Mouse (Mus musculus): ENCODE results near the gene Nodal. TPM values are rescaled to one million over a fixed set of nuclear protein-coding genes. Genes with fewer than 3 reads are reported as not detected.

The Nodal gene
- polyA plus RNA-seq, 1 experiment: 0.97 TPM

DNA sequence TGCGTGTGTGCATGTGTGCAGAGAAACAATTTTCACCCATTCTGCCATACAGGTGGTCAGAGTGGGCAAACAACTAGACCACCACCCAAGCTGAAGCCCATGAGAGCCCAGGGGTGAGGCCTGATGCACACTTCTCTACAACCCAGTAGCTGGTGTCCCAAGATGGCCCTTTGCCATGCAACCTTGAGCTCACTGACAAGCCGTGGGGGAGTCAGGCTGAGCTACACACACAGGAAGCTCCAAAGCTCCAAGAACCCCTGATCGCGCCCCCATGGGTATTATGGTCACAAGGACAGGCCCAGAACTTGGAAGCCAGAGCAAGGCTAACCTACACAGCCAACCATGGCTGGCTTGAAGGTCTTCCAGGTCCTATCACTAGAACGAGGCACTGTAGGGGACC is 39.7 kb upstream of the Nodal start:
- Histone ChIP-seq H3K4me1 (ENCODE audit: control insufficient read depth, insufficient read depth, low read length) (peaks cover 28% of the 10 kb centered on the region), H3K27ac (ENCODE audit: insufficient read depth, low read length) (no peak overlapping the region), H3K4me3 (replicated peaks; ENCODE audit: insufficient read depth, low read depth, low read length) (no peak overlapping the region), H3K27me3 (ENCODE audit: control insufficient read depth, insufficient read depth, low read length) (no peaks in the 10 kb centered on the region)
- 87% methylated on average over 5 of the region's 5 CpGs for WGBS
- no peak for DNase-seq
- no peak for TF ChIP-seq CTCF (IDR thresholded peaks at IDR 0.05; ENCODE audit: borderline replicate concordance, insufficient read depth, low read depth, low read length)
- TF ChIP-seq POLR2A (IDR thresholded peaks at IDR 0.05; ENCODE audit: borderline replicate concordance, insufficient read depth, low read length): no peak

DNA sequence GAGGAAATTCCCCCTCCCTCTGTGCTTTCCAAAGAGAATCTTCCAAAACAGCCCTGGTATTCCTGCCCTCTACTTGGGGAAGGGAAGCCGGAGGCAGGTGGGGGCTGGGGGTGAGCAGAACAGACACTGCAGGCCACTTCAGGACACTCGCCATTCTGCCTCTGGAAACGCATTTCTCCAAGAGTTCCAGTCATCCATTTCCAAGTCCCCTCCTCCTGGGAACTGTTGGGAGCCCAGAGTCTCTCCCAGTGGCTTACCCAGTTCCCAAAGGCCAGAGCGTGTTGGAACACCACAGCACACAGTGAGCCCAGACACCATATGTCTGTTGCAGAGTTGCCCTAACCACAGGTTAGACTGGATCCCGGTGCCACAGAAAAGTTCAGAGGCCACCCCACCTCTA is 39.1 kb upstream of the Nodal start:
- Histone ChIP-seq H3K4me1 (ENCODE audit: control insufficient read depth, insufficient read depth, low read length) (peaks cover 25% of the 10 kb centered on the region), H3K27ac (ENCODE audit: insufficient read depth, low read length) (no peak overlapping the region), H3K27me3 (ENCODE audit: control insufficient read depth, insufficient read depth, low read length) (no peaks in the 10 kb centered on the region), H3K4me3 (replicated peaks; ENCODE audit: insufficient read depth, low read depth, low read length) (no peak overlapping the region)
- no peak for DNase-seq
- 76% methylated on average over 5 of the region's 5 CpGs for WGBS
- no peak for TF ChIP-seq CTCF (IDR thresholded peaks at IDR 0.05; ENCODE audit: borderline replicate concordance, insufficient read depth, low read depth, low read length)
- no peak for TF ChIP-seq POLR2A (IDR thresholded peaks at IDR 0.05; ENCODE audit: borderline replicate concordance, insufficient read depth, low read length)

DNA sequence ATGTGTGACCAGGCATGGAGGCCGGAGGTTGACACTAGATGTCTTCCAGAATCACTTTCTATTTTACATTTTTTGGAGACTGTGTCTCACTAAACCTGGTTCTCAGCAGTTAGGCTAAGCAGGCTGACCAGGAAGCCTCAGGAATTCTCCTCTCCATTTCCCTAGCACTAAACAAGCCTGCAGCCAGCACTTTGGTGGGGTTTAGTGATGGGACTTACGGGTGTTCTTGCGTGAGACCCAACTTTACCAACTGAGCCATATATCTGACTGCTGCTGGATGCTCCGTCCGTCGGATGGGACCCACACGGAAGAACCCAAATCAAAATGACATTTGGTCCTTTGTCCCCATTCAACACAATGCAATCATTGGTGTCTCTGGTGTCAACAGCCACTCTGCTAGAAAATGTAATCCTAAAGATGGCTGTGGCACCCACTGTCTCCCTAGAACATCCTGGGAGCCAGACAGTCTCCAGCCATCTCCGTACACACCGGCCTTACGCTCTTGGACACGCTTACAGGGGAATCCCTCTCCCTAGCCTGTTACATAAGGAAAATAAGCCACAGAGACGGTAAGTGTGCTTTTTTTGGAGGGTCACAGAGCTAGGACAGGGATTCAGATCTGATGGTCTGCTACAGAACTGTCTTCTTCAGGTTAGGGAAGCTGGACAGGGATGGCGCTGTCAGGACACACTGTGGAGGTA is 38.3 kb upstream of the Nodal start:
- Histone ChIP-seq H3K27ac (ENCODE audit: insufficient read depth, low read length) (peak overlapping the region; percentile 28; the same call in 1 of the 2 replicates), H3K4me3 (replicated peaks; ENCODE audit: insufficient read depth, low read depth, low read length) (no peak overlapping the region), H3K4me1 (ENCODE audit: control insufficient read depth, insufficient read depth, low read length) (peaks cover 29% of the 10 kb centered on the region), H3K27me3 (ENCODE audit: control insufficient read depth, insufficient read depth, low read length) (no peaks in the 10 kb centered on the region)
- 86% methylated on average over 13 of the region's 13 CpGs for WGBS
- TF ChIP-seq POLR2A (IDR thresholded peaks at IDR 0.05; ENCODE audit: borderline replicate concordance, insufficient read depth, low read length) (no peak), CTCF (IDR thresholded peaks at IDR 0.05; ENCODE audit: borderline replicate concordance, insufficient read depth, low read depth, low read length) (no peak)
- DNase-seq: no peak

DNA sequence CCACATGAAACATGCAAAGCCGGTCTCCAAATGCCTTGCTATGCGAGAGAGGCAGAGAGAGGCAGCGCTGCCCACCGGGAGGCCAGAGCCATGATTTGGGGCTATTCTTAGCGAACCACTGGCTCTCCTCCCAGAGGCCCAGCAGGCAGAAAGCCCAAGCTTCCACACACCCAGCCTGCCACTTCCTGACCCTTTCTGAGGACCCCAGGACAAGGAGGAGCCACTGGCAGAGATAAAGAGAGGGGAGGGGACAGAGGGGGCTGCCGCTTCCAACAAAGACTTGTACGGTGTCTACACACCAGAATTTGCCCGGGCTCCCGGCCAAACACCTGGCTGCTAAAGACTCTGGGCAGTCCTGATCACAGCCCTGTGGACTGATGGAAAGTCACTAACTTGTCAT is 37.6 kb upstream of the Nodal start:
- peaks cover 22% of the 10 kb centered on the region for H3K4me1 ChIP-seq (ENCODE audit: control insufficient read depth, insufficient read depth, low read length)
- no peaks in the 10 kb centered on the region for H3K27me3 ChIP-seq (ENCODE audit: control insufficient read depth, insufficient read depth, low read length)
- H3K27ac ChIP-seq (ENCODE audit: insufficient read depth, low read length): 0 out of 2 replicates have a peak overlapping the region, but pooled peaks have one; percentile 22
- no peak overlapping the region for H3K4me3 ChIP-seq (replicated peaks; ENCODE audit: insufficient read depth, low read depth, low read length)
- no peak for DNase-seq
- TF ChIP-seq CTCF (IDR thresholded peaks at IDR 0.05; ENCODE audit: borderline replicate concordance, insufficient read depth, low read depth, low read length): no peak
- no peak for TF ChIP-seq POLR2A (IDR thresholded peaks at IDR 0.05; ENCODE audit: borderline replicate concordance, insufficient read depth, low read length)
- 34% methylated on average over 9 of the region's 9 CpGs for WGBS

DNA sequence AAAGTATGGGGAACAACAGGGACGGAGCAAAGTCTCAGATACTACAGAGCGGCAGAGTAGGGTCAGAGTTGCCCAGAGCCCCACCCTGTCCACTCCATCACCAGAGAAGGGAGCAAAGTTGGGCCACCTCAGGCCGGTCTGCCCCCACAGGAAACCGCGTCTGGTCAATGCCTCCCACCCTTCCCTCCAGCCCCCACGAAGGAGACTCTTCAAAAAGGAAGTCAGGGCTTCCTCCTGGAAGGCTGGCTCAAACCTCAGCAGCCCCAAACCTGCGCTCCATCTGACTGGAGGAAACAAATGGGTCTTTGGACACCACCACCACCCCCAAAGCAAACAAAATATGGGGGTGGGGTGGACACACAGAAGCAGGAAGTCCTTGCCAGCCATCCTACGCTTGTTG is 35.9 kb upstream of the Nodal start:
- H3K4me3 ChIP-seq (replicated peaks; ENCODE audit: insufficient read depth, low read depth, low read length): no peak overlapping the region
- peaks cover 22% of the 10 kb centered on the region for H3K4me1 ChIP-seq (ENCODE audit: control insufficient read depth, insufficient read depth, low read length)
- 43% methylated on average over 8 of the region's 8 CpGs for WGBS
- no peak for DNase-seq
- no peaks in the 10 kb centered on the region for H3K27me3 ChIP-seq (ENCODE audit: control insufficient read depth, insufficient read depth, low read length)
- no peak for TF ChIP-seq POLR2A (IDR thresholded peaks at IDR 0.05; ENCODE audit: borderline replicate concordance, insufficient read depth, low read length)
- TF ChIP-seq CTCF (IDR thresholded peaks at IDR 0.05; ENCODE audit: borderline replicate concordance, insufficient read depth, low read depth, low read length): no peak
- H3K27ac ChIP-seq (ENCODE audit: insufficient read depth, low read length): no peak overlapping the region

DNA sequence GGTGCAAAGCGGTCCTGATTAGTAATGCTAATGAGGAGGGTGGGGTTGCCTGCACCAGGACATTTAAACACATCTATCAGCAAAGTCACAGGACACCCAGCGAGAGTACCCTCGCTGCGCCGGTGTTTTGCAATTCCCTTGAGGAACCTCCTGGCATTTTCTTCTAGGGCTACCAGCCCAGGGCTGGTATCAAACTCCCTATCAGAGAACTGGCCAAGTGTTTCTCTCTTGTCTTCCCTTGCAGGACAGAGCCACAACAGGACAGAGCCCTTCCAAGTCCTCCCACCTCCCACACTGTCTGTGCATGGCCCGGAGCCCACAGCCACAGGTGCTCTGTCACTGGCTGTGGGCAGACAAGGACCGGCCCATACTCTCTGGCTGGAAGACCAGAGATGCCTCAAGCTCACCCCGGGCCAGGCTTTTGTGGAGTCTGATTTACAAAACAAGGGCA is 35.5 kb upstream of the Nodal start:
- 16% methylated on average over 8 of the region's 8 CpGs for WGBS
- no peak overlapping the region for H3K27ac ChIP-seq (ENCODE audit: insufficient read depth, low read length)
- peak overlapping the region; percentile 92 for H3K4me3 ChIP-seq (replicated peaks; ENCODE audit: insufficient read depth, low read depth, low read length)
- peaks cover 22% of the 10 kb centered on the region for H3K4me1 ChIP-seq (ENCODE audit: control insufficient read depth, insufficient read depth, low read length)
- peak in 1 of 2 experiments; percentile 29 for DNase-seq
- TF ChIP-seq CTCF (IDR thresholded peaks at IDR 0.05; ENCODE audit: borderline replicate concordance, insufficient read depth, low read depth, low read length): no peak
- TF ChIP-seq POLR2A (IDR thresholded peaks at IDR 0.05; ENCODE audit: borderline replicate concordance, insufficient read depth, low read length): no peak
- no peaks in the 10 kb centered on the region for H3K27me3 ChIP-seq (ENCODE audit: control insufficient read depth, insufficient read depth, low read length)

DNA sequence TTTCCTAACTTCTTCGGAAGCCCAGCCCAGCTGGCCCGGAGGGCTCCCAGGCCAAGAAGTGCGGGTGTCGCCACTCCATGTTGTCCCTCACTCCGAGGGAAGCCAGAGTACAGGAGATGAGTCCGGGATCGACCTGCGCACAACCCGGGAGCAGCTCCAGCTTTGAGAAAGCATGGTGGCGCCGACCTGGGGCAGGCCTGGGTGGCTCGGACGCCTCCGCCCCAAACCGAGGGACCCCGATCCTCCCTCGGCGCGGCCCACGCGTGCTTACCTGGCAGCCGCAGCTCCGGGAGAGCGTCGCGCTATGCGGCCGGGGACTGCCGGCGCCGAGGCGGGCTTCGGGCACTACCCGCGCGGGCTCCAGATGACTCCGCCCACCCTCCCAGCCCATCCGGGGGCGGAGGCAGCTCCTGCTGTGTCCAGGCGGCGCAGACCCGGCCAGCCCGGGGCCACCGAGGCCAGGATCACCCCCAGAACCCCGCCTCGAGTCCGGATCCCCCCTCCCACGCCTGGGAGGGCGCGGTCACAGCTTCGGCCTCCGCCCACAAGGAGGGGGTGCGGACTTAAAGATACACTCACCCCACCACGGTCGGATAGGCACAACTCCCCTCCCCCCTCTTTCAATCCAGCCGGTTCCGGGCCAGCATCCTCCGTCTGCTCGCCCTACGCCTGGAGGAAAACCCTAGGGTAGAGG is 34.6 kb upstream of the Nodal start, which contains the start of gene Pald1:
TSS of gene Pald1 (minus strand) at position 510 of the 694 bp plus-strand sequence.
- no peaks in the 10 kb centered on the region for H3K27me3 ChIP-seq (ENCODE audit: control insufficient read depth, insufficient read depth, low read length)
- peak; percentile 67 to 72 for DNase-seq
- under 1% methylated on average over 60 of the region's 60 CpGs for WGBS
- no peak within 1 kb of the TSS for H3K27ac ChIP-seq (ENCODE audit: insufficient read depth, low read length)
- H3K4me3 ChIP-seq (replicated peaks; ENCODE audit: insufficient read depth, low read depth, low read length): peak within 1 kb of the TSS; percentile 92
- H3K4me1 ChIP-seq (ENCODE audit: control insufficient read depth, insufficient read depth, low read length): peaks cover 19% of the 10 kb centered on the region
- TF ChIP-seq POLR2A (IDR thresholded peaks at IDR 0.05; ENCODE audit: borderline replicate concordance, insufficient read depth, low read length) (peak; percentile 37; the same call in 1 of the 2 replicates), CTCF (IDR thresholded peaks at IDR 0.05; ENCODE audit: borderline replicate concordance, insufficient read depth, low read depth, low read length) (no peak)

DNA sequence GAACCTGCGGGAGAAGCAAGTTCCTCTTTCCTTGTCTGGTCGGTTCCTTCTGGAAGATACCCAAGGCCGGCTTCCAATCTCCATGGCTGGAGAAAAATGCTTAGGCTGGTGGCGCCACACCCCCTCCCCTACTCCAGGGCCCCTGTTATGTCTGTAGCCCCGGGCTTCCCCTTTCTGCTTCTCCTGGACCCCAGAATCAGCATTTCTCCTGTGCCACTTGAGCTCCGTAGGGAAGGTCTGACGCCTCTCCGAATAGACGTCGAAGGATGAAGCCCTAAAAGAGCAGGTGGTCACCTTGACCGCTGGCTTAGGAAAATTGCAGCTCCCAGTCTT is 34.1 kb upstream of the Nodal start:
- Histone ChIP-seq H3K27me3 (ENCODE audit: control insufficient read depth, insufficient read depth, low read length) (no peaks in the 10 kb centered on the region), H3K4me3 (replicated peaks; ENCODE audit: insufficient read depth, low read depth, low read length) (peak overlapping the region; percentile 92), H3K27ac (ENCODE audit: insufficient read depth, low read length) (no peak overlapping the region), H3K4me1 (ENCODE audit: control insufficient read depth, insufficient read depth, low read length) (peaks cover 19% of the 10 kb centered on the region)
- 3% methylated on average over 11 of the region's 11 CpGs for WGBS
- DNase-seq: no peak
- TF ChIP-seq POLR2A (IDR thresholded peaks at IDR 0.05; ENCODE audit: borderline replicate concordance, insufficient read depth, low read length) (no peak), CTCF (IDR thresholded peaks at IDR 0.05; ENCODE audit: borderline replicate concordance, insufficient read depth, low read depth, low read length) (no peak)
